Mouse (Mus musculus): Measurements from ENCODE around the gene Akap12. TPM values are rescaled to one million over a fixed set of nuclear protein-coding genes. Genes with fewer than 3 reads are reported as not detected.
A peak's percentile ranks its signal among the peaks of the same experiment; 100 is the strongest.

Akap12 gene
- polyA plus RNA-seq, 1 experiment from 2014 or later: 30.6 TPM

GRCm38 (mm10) chr10:4380748-4381147 is 114.6 kb downstream of the Akap12 start:
- Histone ChIP-seq H3K4me1 (ENCODE audit: control insufficient read depth, insufficient read depth, low read length) (no peaks in the 10 kb centered on the region), H3K4me3 (ENCODE audit: low read depth, low read length) (no peak overlapping the region), H3K9ac (replicated peaks; ENCODE audit: low read depth, low read length) (no peak overlapping the region), H3K4me2 (ENCODE audit: low read depth, low read length) (no peak overlapping the region), H3K36me3 (ENCODE audit: control insufficient read depth, insufficient read depth, low read length) (no peaks in the 10 kb centered on the region), H3K9me3 (ENCODE audit: control insufficient read depth, low read length) (no peaks in the 10 kb centered on the region), H3K27me3 (ENCODE audit: control insufficient read depth, insufficient read depth, low read length) (no peaks in the 10 kb centered on the region), H3K27ac (ENCODE audit: low read depth, low read length) (no peak overlapping the region)
- WGBS: 92% methylated on average over 5 of the region's 5 CpGs
- no peak for ATAC-seq (ENCODE audit: low read depth)

- no peak overlapping the region for H3K9ac ChIP-seq (replicated peaks; ENCODE audit: low read depth, low read length)
- H3K36me3 ChIP-seq (ENCODE audit: control insufficient read depth, insufficient read depth, low read length): no peaks in the 10 kb centered on the region
- no peak for ATAC-seq (ENCODE audit: low read depth)
- no peaks in the 10 kb centered on the region for H3K9me3 ChIP-seq (ENCODE audit: control insufficient read depth, low read length)
- H3K27ac ChIP-seq (ENCODE audit: low read depth, low read length): no peak overlapping the region
- no peak overlapping the region for H3K4me3 ChIP-seq (ENCODE audit: low read depth, low read length)
- WGBS: 96% methylated on average over 7 of the region's 7 CpGs
- H3K4me2 ChIP-seq (ENCODE audit: low read depth, low read length): no peak overlapping the region
- H3K27me3 ChIP-seq (ENCODE audit: control insufficient read depth, insufficient read depth, low read length): no peaks in the 10 kb centered on the region
- peaks cover 8% of the 10 kb centered on the region for H3K4me1 ChIP-seq (ENCODE audit: control insufficient read depth, insufficient read depth, low read length)
These were observed 118.1 kb downstream of the Akap12 start for GRCm38 (mm10) chr10:4384244-4384643.

GRCm38 (mm10) chr10:4386609-4387591 is 120.7 kb downstream of the Akap12 start:
- no peaks in the 10 kb centered on the region for H3K9me3 ChIP-seq (ENCODE audit: control insufficient read depth, low read length)
- H3K36me3 ChIP-seq (ENCODE audit: control insufficient read depth, insufficient read depth, low read length): no peaks in the 10 kb centered on the region
- no peaks in the 10 kb centered on the region for H3K27me3 ChIP-seq (ENCODE audit: control insufficient read depth, insufficient read depth, low read length)
- peak overlapping the region; percentile 99 for H3K9ac ChIP-seq (replicated peaks; ENCODE audit: low read depth, low read length)
- H3K4me1 ChIP-seq (ENCODE audit: control insufficient read depth, insufficient read depth, low read length): peaks cover 33% of the 10 kb centered on the region
- peak overlapping the region; percentile 100 for H3K27ac ChIP-seq (ENCODE audit: low read depth, low read length)
- ATAC-seq (ENCODE audit: low read depth): peak; percentile 91
- WGBS: under 1% methylated on average over 78 of the region's 133 CpGs
- H3K4me3 ChIP-seq (ENCODE audit: low read depth, low read length): peak overlapping the region; percentile 95
- H3K4me2 ChIP-seq (ENCODE audit: low read depth, low read length): peak overlapping the region; percentile 96

- ATAC-seq (ENCODE audit: low read depth): peak; percentile 10
- Histone ChIP-seq H3K4me1 (ENCODE audit: control insufficient read depth, insufficient read depth, low read length) (peaks cover 34% of the 10 kb centered on the region), H3K9me3 (ENCODE audit: control insufficient read depth, low read length) (no peaks in the 10 kb centered on the region), H3K36me3 (ENCODE audit: control insufficient read depth, insufficient read depth, low read length) (no peaks in the 10 kb centered on the region), H3K27ac (ENCODE audit: low read depth, low read length) (peak within 1 kb of the TSS; percentile 100), H3K4me3 (ENCODE audit: low read depth, low read length) (peak within 1 kb of the TSS; percentile 95), H3K4me2 (ENCODE audit: low read depth, low read length) (peak within 1 kb of the TSS; percentile 96), H3K9ac (replicated peaks; ENCODE audit: low read depth, low read length) (peak within 1 kb of the TSS; percentile 99), H3K27me3 (ENCODE audit: control insufficient read depth, insufficient read depth, low read length) (no peaks in the 10 kb centered on the region)
- WGBS: under 1% methylated on average over 48 of the region's 87 CpGs
These were observed 121.7 kb downstream of the Akap12 start, which contains the start of gene Zbtb2 for GRCm38 (mm10) chr10:4387701-4388383. Gene Zbtb2 (minus strand): TSS chr10:4388108.

GRCm38 (mm10) chr10:4388384-4388745 is 122.2 kb downstream of the Akap12 start:
- peaks cover 34% of the 10 kb centered on the region for H3K4me1 ChIP-seq (ENCODE audit: control insufficient read depth, insufficient read depth, low read length)
- peak overlapping the region; percentile 100 for H3K27ac ChIP-seq (ENCODE audit: low read depth, low read length)
- peak overlapping the region; percentile 99 for H3K9ac ChIP-seq (replicated peaks; ENCODE audit: low read depth, low read length)
- peak overlapping the region; percentile 95 for H3K4me3 ChIP-seq (ENCODE audit: low read depth, low read length)
- no peaks in the 10 kb centered on the region for H3K27me3 ChIP-seq (ENCODE audit: control insufficient read depth, insufficient read depth, low read length)
- no peak for ATAC-seq (ENCODE audit: low read depth)
- H3K9me3 ChIP-seq (ENCODE audit: control insufficient read depth, low read length): no peaks in the 10 kb centered on the region
- H3K36me3 ChIP-seq (ENCODE audit: control insufficient read depth, insufficient read depth, low read length): no peaks in the 10 kb centered on the region
- WGBS: under 1% methylated on average over 19 of the region's 19 CpGs
- H3K4me2 ChIP-seq (ENCODE audit: low read depth, low read length): peak overlapping the region; percentile 96

DNA sequence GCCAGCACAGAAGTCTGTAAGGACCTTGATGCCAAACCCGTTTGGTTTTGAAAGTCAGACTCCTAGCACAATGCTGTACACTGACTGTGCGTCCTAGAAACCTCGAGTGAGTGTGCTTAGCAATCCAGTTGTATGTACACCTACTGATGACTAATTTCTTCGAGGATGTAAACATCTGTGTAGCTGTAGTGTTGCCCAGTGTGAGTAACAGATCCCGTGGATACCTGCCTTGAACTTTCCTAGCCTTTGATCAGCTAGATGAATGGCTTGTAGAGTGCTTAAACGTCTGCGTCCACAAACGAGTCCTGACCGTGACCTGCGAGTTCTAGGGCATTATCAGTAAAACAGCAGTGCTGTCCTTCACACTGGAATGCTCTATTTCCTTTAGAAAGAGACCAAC is 122.9 kb downstream of the Akap12 start:
- Histone ChIP-seq H3K27ac (ENCODE audit: low read depth, low read length) (no peak overlapping the region), H3K9me3 (ENCODE audit: control insufficient read depth, low read length) (no peaks in the 10 kb centered on the region), H3K4me2 (ENCODE audit: low read depth, low read length) (peak overlapping the region; percentile 96), H3K36me3 (ENCODE audit: control insufficient read depth, insufficient read depth, low read length) (no peaks in the 10 kb centered on the region), H3K4me3 (ENCODE audit: low read depth, low read length) (peak overlapping the region; percentile 95), H3K4me1 (ENCODE audit: control insufficient read depth, insufficient read depth, low read length) (peaks cover 34% of the 10 kb centered on the region), H3K27me3 (ENCODE audit: control insufficient read depth, insufficient read depth, low read length) (no peaks in the 10 kb centered on the region), H3K9ac (replicated peaks; ENCODE audit: low read depth, low read length) (peak overlapping the region; percentile 99)
- no peak for ATAC-seq (ENCODE audit: low read depth)
- 26% methylated on average over 10 of the region's 10 CpGs for WGBS

GRCm38 (mm10) chr10:4389461-4390112 is 123.4 kb downstream of the Akap12 start:
- no peaks in the 10 kb centered on the region for H3K27me3 ChIP-seq (ENCODE audit: control insufficient read depth, insufficient read depth, low read length)
- peaks cover 34% of the 10 kb centered on the region for H3K4me1 ChIP-seq (ENCODE audit: control insufficient read depth, insufficient read depth, low read length)
- no peaks in the 10 kb centered on the region for H3K36me3 ChIP-seq (ENCODE audit: control insufficient read depth, insufficient read depth, low read length)
- no peak for ATAC-seq (ENCODE audit: low read depth)
- H3K27ac ChIP-seq (ENCODE audit: low read depth, low read length): no peak overlapping the region
- peak overlapping the region; percentile 96 for H3K4me2 ChIP-seq (ENCODE audit: low read depth, low read length)
- H3K9me3 ChIP-seq (ENCODE audit: control insufficient read depth, low read length): no peaks in the 10 kb centered on the region
- no peak overlapping the region for H3K9ac ChIP-seq (replicated peaks; ENCODE audit: low read depth, low read length)
- 57% methylated on average over 5 of the region's 5 CpGs for WGBS
- peak overlapping the region; percentile 95 for H3K4me3 ChIP-seq (ENCODE audit: low read depth, low read length)

- H3K27ac ChIP-seq (ENCODE audit: low read depth, low read length): no peak overlapping the region
- H3K4me2 ChIP-seq (ENCODE audit: low read depth, low read length): peak overlapping the region; percentile 96; the same call in 1 of the 2 replicates
- H3K27me3 ChIP-seq (ENCODE audit: control insufficient read depth, insufficient read depth, low read length): no peaks in the 10 kb centered on the region
- H3K4me1 ChIP-seq (ENCODE audit: control insufficient read depth, insufficient read depth, low read length): peaks cover 34% of the 10 kb centered on the region
- H3K9me3 ChIP-seq (ENCODE audit: control insufficient read depth, low read length): no peaks in the 10 kb centered on the region
- 71% methylated on average over 2 of the region's 2 CpGs for WGBS
- H3K4me3 ChIP-seq (ENCODE audit: low read depth, low read length): no peak overlapping the region
- 0 out of 2 replicates have a peak overlapping the region, but pooled peaks have one; percentile 2 for H3K9ac ChIP-seq (replicated peaks; ENCODE audit: low read depth, low read length)
- ATAC-seq (ENCODE audit: low read depth): no peak
- H3K36me3 ChIP-seq (ENCODE audit: control insufficient read depth, insufficient read depth, low read length): no peaks in the 10 kb centered on the region
These were observed 124.4 kb downstream of the Akap12 start for GRCm38 (mm10) chr10:4390550-4390949.

All from neural tube, embryonic 14.5 days (tissue).